Mouse (Mus musculus) heart, adult 18-20 months (tissue): ENCODE results near the gene Acox3. TPM values are rescaled to one million over a fixed set of nuclear protein-coding genes. Genes with fewer than 3 reads are reported as not detected.

Source experiments
- DNase-seq, 2 experiments: peaks; one replicate each; pipeline ENCODE4 v3.0.0; 2021 to 2022; ENCODE audit warnings: mixed read lengths in 1 of 2
- total RNA-seq, 2 experiments: library from RNA; stranded (reverse); gene quantifications; 2 replicates each; pipeline ENCODE4 v1.2.3; 2021

Acox3 gene
- total RNA-seq, 2 experiments from 2014 or later: 26.2 to 28.0 TPM

- DNase-seq: no peak
Observed at GRCm38 (mm10) chr5:35648230-35648629, 65.4 kb downstream of the Acox3 start.

GRCm38 (mm10) chr5:35652319-35652718, 69.5 kb downstream of the Acox3 start:
- DNase-seq: no peak

- DNase-seq: no peak
Observed at GRCm38 (mm10) chr5:35652872-35653271, 70.0 kb downstream of the Acox3 start.

GRCm38 (mm10) chr5:35653743-35654395, 71.0 kb downstream of the Acox3 start:
- DNase-seq: peak; percentile 71 to 81

- no peak for DNase-seq
Observed at GRCm38 (mm10) chr5:35655753-35656485, 73.1 kb downstream of the Acox3 start.

GRCm38 (mm10) chr5:35659503-35659902, 76.7 kb downstream of the Acox3 start:
- no peak for DNase-seq

- no peak for DNase-seq
Observed at GRCm38 (mm10) chr5:35661210-35661609, 78.4 kb downstream of the Acox3 start.

GRCm38 (mm10) chr5:35662021-35662545, 79.2 kb downstream of the Acox3 start:
- no peak for DNase-seq

Other genes starting within 250 kb of the Acox3 start
- gene Hmx1, start 193.9 kb upstream of the Acox3 start, total RNA-seq: not detected
- under 1 TPM; 0.22 to 0.41 TPM for gene Cpz, start 57.3 kb upstream of the Acox3 start, total RNA-seq
- gene Trmt44, start 8.0 kb upstream of the Acox3 start, total RNA-seq: 1 to 10 TPM; 2.1 to 2.2 TPM
- 10 to 100 TPM; 73.5 to 83.6 TPM for gene Htra3, start 96.7 kb downstream of the Acox3 start, total RNA-seq
- 10 to 100 TPM in 1 of 2 experiments, 1 to 10 TPM in 1; 8.2 to 10.3 TPM for gene Sh3tc1, start 156.9 kb downstream of the Acox3 start, total RNA-seq
- 10 to 100 TPM; 21.4 to 24.4 TPM for gene Ablim2, start 174.8 kb downstream of the Acox3 start, total RNA-seq